Mouse (Mus musculus) gastrocnemius, postnatal 4 days (tissue): ENCODE measurements around the gene Lctl. TPM values are rescaled to one million over a fixed set of nuclear protein-coding genes. Genes with fewer than 3 reads are reported as not detected.
"Not testable (repeated sequence)": the region's sequence is repeated elsewhere in the genome, so short reads cannot be mapped to it uniquely, and the experiment has no call there.

Source experiments
- DNase-seq, 2 experiments: peaks; one replicate each; pipeline ENCODE4 v3.0.0; 2021 to 2022; ENCODE audit warnings: low spot score in 2 of 2, mixed read lengths in 2 of 2
- total RNA-seq, 2 experiments: library from RNA; stranded (reverse); gene quantifications; 2 replicates each; pipeline ENCODE4 v1.2.3; 2021

Gene Lctl
- total RNA-seq, 2 experiments from 2014 or later = 0.52 to 1.2 TPM

- not testable (repeated sequence) for DNase-seq
These were observed 66.3 kb downstream of the Lctl start for GRCm38 (mm10) chr9:64183295-64183694.

GRCm38 (mm10) chr9:64184166-64184840, 67.4 kb downstream of the Lctl start:
- no peak for DNase-seq

Other genes starting within 250 kb of the Lctl start
- 1 to 10 TPM; 5.6 to 7.2 TPM for gene Smad6, start 95.1 kb upstream of the Lctl start, total RNA-seq
- 10 to 100 TPM in 1 of 2 experiments, 1 to 10 TPM in 1; 10.0 to 11.2 TPM for gene Zwilch, start 56.0 kb downstream of the Lctl start, total RNA-seq
- 1,000 to 10,000 TPM in 1 of 2 experiments, 100 to 1,000 TPM in 1; 987 to 1,060 TPM for gene Rpl4, start 56.2 kb downstream of the Lctl start, total RNA-seq
- 10 to 100 TPM; 16.7 to 20.7 TPM for gene Snapc5, start 62.1 kb downstream of the Lctl start, total RNA-seq
- 1 to 10 TPM; 1.9 to 2.9 TPM for gene Uchl4, start 118.1 kb downstream of the Lctl start, total RNA-seq
- gene Map2k1, start 136.5 kb downstream of the Lctl start, total RNA-seq = 100 to 1,000 TPM; 113 to 118 TPM
- gene Tipin, start 164.4 kb downstream of the Lctl start, total RNA-seq = 10 to 100 TPM; 40.9 to 41.6 TPM
- gene Dis3l, start 224.1 kb downstream of the Lctl start, total RNA-seq = 10 to 100 TPM; 15.3 to 17.1 TPM